Mouse (Mus musculus): Measurements from ENCODE around the gene Shisal1. TPM values are rescaled to one million over a fixed set of nuclear protein-coding genes. Genes with fewer than 3 reads are reported as not detected.

The Shisal1 gene
- total and polyA plus RNA-seq, 3 experiments = not detected

- Histone ChIP-seq H3K27me3 (replicated peaks) (no peaks in the 10 kb centered on the region), H3K4me1 (ENCODE audit: control insufficient read depth in 1 of 2, insufficient read depth in 2 of 2) (peaks cover 8 to 38% of the 10 kb centered on the region in 2 experiments), H3K4me2 (ENCODE audit: insufficient read depth, low read depth, poor library complexity, severe bottlenecking) (no peak overlapping the region), H3K36me3 (replicated peaks in 1 of 2; ENCODE audit: control insufficient read depth in 1 of 2, insufficient read depth in 1 of 2, low read length in 1 of 2) (peaks cover 77 to 100% of the 10 kb centered on the region in 2 experiments), H3K9ac (ENCODE audit: insufficient read depth, low read depth) (no peak overlapping the region), H3K27ac (ENCODE audit: insufficient read depth, low read depth) (no peak overlapping the region), H3K79me2 (replicated peaks; ENCODE audit: control insufficient read depth, extremely low read depth, insufficient read depth, poor library complexity, severe bottlenecking) (no peaks in the 10 kb centered on the region), H3K9me3 (replicated peaks; ENCODE audit: low read length) (no peaks in the 10 kb centered on the region), H3K4me3 (replicated peaks in 1 of 3; ENCODE audit: low read depth in 2 of 3, low read length in 2 of 3, poor library complexity in 1 of 3) (no peak overlapping the region)
- peak; percentile 52 for DNase-seq (ENCODE audit: extremely low read depth)
- in situ Hi-C loops (cut with MboI; ENCODE audit: low pct_ligation_motif_present, low pct_unique_long_range_greater_than_20kb, low sequenced_read_pairs) (no loop called here), dilution Hi-C loops (cut with MboI; ENCODE audit: extremely low pct_ligation_motif_present, extremely low pct_unique_long_range_greater_than_20kb, low sequenced_read_pairs) (no loop called here)
- TF ChIP-seq MAFK (IDR thresholded peaks at IDR 0.05; ENCODE audit: insufficient replicate concordance, low read length) = no peak
- no peak for TF ChIP-seq EP300 (IDR thresholded peaks at IDR 0.05; ENCODE audit: low read length)
- TF ChIP-seq RAD21 (IDR thresholded peaks at IDR 0.05; ENCODE audit: low read depth, low read length) = peak; percentile 4
- no peak for TF ChIP-seq ZC3H11A (IDR thresholded peaks at IDR 0.05; ENCODE audit: low read depth, low read length)
- TF ChIP-seq USF1 (IDR thresholded peaks at IDR 0.05; ENCODE audit: low read depth, low read length) = no peak
These were observed 106.0 kb downstream of the Shisal1 start for GRCm38 (mm10) chr15:84340926-84341325.

- in situ Hi-C loops (cut with MboI; ENCODE audit: low pct_ligation_motif_present, low pct_unique_long_range_greater_than_20kb, low sequenced_read_pairs) (no loop called here), dilution Hi-C loops (cut with MboI; ENCODE audit: extremely low pct_ligation_motif_present, extremely low pct_unique_long_range_greater_than_20kb, low sequenced_read_pairs) (no loop called here)
- peaks cover 91 to 100% of the 10 kb centered on the region in 2 experiments for H3K36me3 ChIP-seq (replicated peaks in 1 of 2; ENCODE audit: control insufficient read depth in 1 of 2, insufficient read depth in 1 of 2, low read length in 1 of 2)
- H3K27me3 ChIP-seq (replicated peaks) = no peaks in the 10 kb centered on the region
- no peaks in the 10 kb centered on the region for H3K9me3 ChIP-seq (replicated peaks; ENCODE audit: low read length)
- TF ChIP-seq MAX (IDR thresholded peaks at IDR 0.05; ENCODE audit: low read length) (no peak), USF2 (conservative IDR thresholded peaks at IDR 0.05; ENCODE audit: low read depth, low read length) (no peak), ZNF384 (IDR thresholded peaks at IDR 0.05; ENCODE audit: low read depth, low read length) (no peak), MAFK (IDR thresholded peaks at IDR 0.05; ENCODE audit: insufficient replicate concordance, low read length) (no peak), RAD21 (IDR thresholded peaks at IDR 0.05; ENCODE audit: low read depth, low read length) (no peak), ZMIZ1 (IDR thresholded peaks at IDR 0.05; ENCODE audit: low read depth, low read length) (no peak), CHD2 (IDR thresholded peaks at IDR 0.05; ENCODE audit: low read length) (no peak), BHLHE40 (IDR thresholded peaks at IDR 0.05; ENCODE audit: low read depth, low read length) (no peak), CTCF (conservative IDR thresholded peaks at IDR 0.05 in 1 of 2, IDR thresholded peaks at IDR 0.05 in 1 of 2; ENCODE audit: low read depth in 2 of 2, low read length in 2 of 2) (no peak), GABPA (IDR thresholded peaks at IDR 0.05; ENCODE audit: insufficient replicate concordance, low read depth, low read length) (no peak), POLR2A (IDR thresholded peaks at IDR 0.05; ENCODE audit: low read depth, low read length) (no peak), MEF2A (IDR thresholded peaks at IDR 0.05; ENCODE audit: borderline replicate concordance, low read depth, low read length) (no peak), TCF12 (IDR thresholded peaks at IDR 0.05; ENCODE audit: low read depth, low read length) (no peak), CHD1 (IDR thresholded peaks at IDR 0.05; ENCODE audit: low read depth, low read length) (no peak), NRF1 (IDR thresholded peaks at IDR 0.05; ENCODE audit: low read depth, low read length) (no peak)
- DNase-seq (ENCODE audit: extremely low read depth) = no peak
- H3K4me1 ChIP-seq (ENCODE audit: control insufficient read depth in 1 of 2, insufficient read depth in 2 of 2) = peaks cover 8 to 32% of the 10 kb centered on the region in 2 experiments
- H3K9ac ChIP-seq (ENCODE audit: insufficient read depth, low read depth) = no peak overlapping the region
- no peak overlapping the region for H3K4me2 ChIP-seq (ENCODE audit: insufficient read depth, low read depth, poor library complexity, severe bottlenecking)
- no peak overlapping the region for H3K27ac ChIP-seq (ENCODE audit: insufficient read depth, low read depth)
- no peak overlapping the region for H3K4me3 ChIP-seq (replicated peaks in 1 of 3; ENCODE audit: low read depth in 2 of 3, low read length in 2 of 3, poor library complexity in 1 of 3)
- no peaks in the 10 kb centered on the region for H3K79me2 ChIP-seq (replicated peaks; ENCODE audit: control insufficient read depth, extremely low read depth, insufficient read depth, poor library complexity, severe bottlenecking)
These were observed 109.3 kb downstream of the Shisal1 start for GRCm38 (mm10) chr15:84337599-84337998.
